Mouse (Mus musculus) spleen, adult 2 months (tissue): ENCODE measurements around the gene Zfp787.

Experiments used
- CTCF ChIP-seq: fragments of 200-500 bp; IDR thresholded peaks from 2 replicates; pipeline ENCODE4 v1.5.1; 2011; ENCODE audit warnings: mild to moderate bottlenecking, inconsistent platforms; ENCODE audit not compliant: insufficient read depth, insufficient read length, insufficient replicate concordance; ENCODE audit errors: extremely low read depth
- POLR2A ChIP-seq: fragments of 200-500 bp; IDR thresholded peaks from 2 replicates; pipeline ENCODE4 v1.6.1; 2011; ENCODE audit warnings: low read depth, low read length, inconsistent platforms

GRCm38 (mm10) chr7:6143991-6144531 is 11.7 kb downstream of the Zfp787 start:
- TF ChIP-seq CTCF (no peak), POLR2A (no peak)
